ENCODE assay signal across 31 mouse cellular contexts in the genomic region with DNA sequence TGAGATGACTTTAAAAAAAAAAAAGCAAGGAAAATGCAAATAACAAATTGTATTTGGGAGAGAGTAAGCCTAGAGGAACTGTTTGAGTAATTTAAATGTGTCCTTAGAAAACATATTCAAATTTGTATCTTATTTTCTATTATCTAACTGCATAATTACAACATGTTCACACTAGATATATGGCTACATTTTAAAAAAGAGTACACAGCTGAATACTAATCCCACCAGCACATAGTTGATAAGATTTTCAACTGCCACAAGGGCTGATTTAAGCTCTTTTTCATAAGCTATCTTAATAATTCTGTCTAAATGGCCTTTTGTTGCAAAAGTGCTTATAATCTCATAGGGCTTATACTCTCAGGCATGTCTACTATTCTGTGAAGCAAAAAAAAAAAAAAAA.
"Had no signal": no experiment of that assay in that cellular context is flagged by ENCODE, and none has a peak within 500 bp of the region (broad histone marks: within the 10 kb centered on the region; RNA-seq: fewer than 3 reads in every experiment).

No protein-coding gene starts in this region.

- H3K4me1 ChIP-seq: heart, embryonic 10.5 days; heart, embryonic 12.5 days; heart, embryonic 13.5 days; heart, embryonic 15.5 days; hindbrain, embryonic 10.5 days; hindbrain, embryonic 12.5 days; hindbrain, embryonic 13.5 days; hindbrain, embryonic 15.5 days; intestine, embryonic 15.5 days; kidney, embryonic 15.5 days had no signal

- H3K9me3 ChIP-seq: heart, embryonic 10.5 days; heart, embryonic 12.5 days; heart, embryonic 13.5 days; heart, embryonic 15.5 days; hindbrain, embryonic 10.5 days; hindbrain, embryonic 12.5 days; hindbrain, embryonic 13.5 days; hindbrain, embryonic 15.5 days; intestine, embryonic 15.5 days; kidney, embryonic 15.5 days had no signal

- DNase-seq: heart, postnatal 10 days; heart, postnatal 14 days; heart, postnatal 36 days; heart, postnatal 4 days; kidney, adult 11 months; kidney, adult 18-20 months; kidney, adult 2 months; kidney, adult 8-10 months; kidney, adult 9 months; kidney, postnatal 10 days; kidney, postnatal 14 days; kidney, postnatal 25 days; kidney, postnatal 36 days; kidney, postnatal 4 days; layer of hippocampus, adult 9-11 months; layer of hippocampus, postnatal 36 days had no signal

- H3K27ac ChIP-seq: heart, embryonic 10.5 days; heart, embryonic 13.5 days; heart, embryonic 15.5 days; hindbrain, embryonic 10.5 days; hindbrain, embryonic 12.5 days; hindbrain, embryonic 13.5 days; hindbrain, embryonic 14.5 days; hindbrain, embryonic 15.5 days; hindbrain, postnatal 0 days; intestine, embryonic 15.5 days; kidney, embryonic 15.5 days; kidney, postnatal 0 days; layer of hippocampus, adult 2 months; left cerebral cortex, adult 2 months had no signal

- H3K4me3 ChIP-seq: heart, embryonic 10.5 days; heart, embryonic 12.5 days; heart, embryonic 13.5 days; heart, embryonic 15.5 days; hindbrain, embryonic 10.5 days; hindbrain, embryonic 12.5 days; hindbrain, embryonic 13.5 days; hindbrain, embryonic 15.5 days; intestine, embryonic 15.5 days; kidney, embryonic 15.5 days; layer of hippocampus, adult 2 months; left cerebral cortex, adult 2 months had no signal

- H3K27me3 ChIP-seq: heart, embryonic 12.5 days; heart, embryonic 13.5 days; heart, embryonic 15.5 days; hindbrain, embryonic 12.5 days; hindbrain, embryonic 13.5 days; hindbrain, embryonic 15.5 days; intestine, embryonic 15.5 days; kidney, embryonic 15.5 days had no signal

- H3K9ac ChIP-seq: heart, embryonic 12.5 days; heart, embryonic 13.5 days; heart, embryonic 15.5 days; hindbrain, embryonic 12.5 days; hindbrain, embryonic 13.5 days; hindbrain, embryonic 14.5 days; hindbrain, embryonic 15.5 days; intestine, embryonic 15.5 days; kidney, embryonic 15.5 days had no signal

- H3K36me3 ChIP-seq: heart, embryonic 10.5 days; heart, embryonic 12.5 days; heart, embryonic 13.5 days; heart, embryonic 15.5 days; hindbrain, embryonic 10.5 days; hindbrain, embryonic 12.5 days; hindbrain, embryonic 13.5 days; hindbrain, embryonic 15.5 days; intestine, embryonic 15.5 days; kidney, embryonic 15.5 days had no signal
